Comparison of ENCODE assay signal across 10 mouse cellular contexts in the genomic region with DNA sequence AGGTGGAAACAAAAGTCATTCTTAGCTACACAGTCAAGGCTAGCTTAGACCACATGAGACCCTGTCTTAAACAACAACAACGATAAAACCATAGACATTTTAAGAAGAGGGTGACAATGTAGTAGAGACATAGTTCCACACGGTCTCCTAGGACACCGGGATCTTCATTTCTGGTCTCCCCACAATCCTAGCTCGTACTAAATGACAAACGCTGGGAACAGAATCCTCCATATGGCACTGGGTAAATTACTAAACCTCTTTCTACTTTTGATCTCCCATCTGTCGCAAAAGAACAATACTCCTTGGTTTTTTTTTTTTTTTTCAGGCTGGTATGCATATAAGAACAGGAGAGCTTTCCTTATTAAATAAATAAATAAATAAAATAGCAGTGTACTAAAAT. TPM values are rescaled to one million over a fixed set of nuclear protein-coding genes. Genes with fewer than 3 reads are reported as not detected.
A peak's percentile ranks its signal among the peaks of the same experiment; 100 is the strongest.
DNase-seq lines count a peak whose midpoint lies in the region; ATAC-seq lines count a peak whose summit lies in the region.
"Had no signal": no experiment of that assay in that cellular context is flagged by ENCODE, and none has a peak within 500 bp of the region (broad histone marks: within the 10 kb centered on the region; RNA-seq: fewer than 3 reads in every experiment).

No protein-coding gene starts in this region.

- no peaks in the 10 kb centered on the region for H3K27me3 ChIP-seq in limb, embryonic 13.5 days
- peaks cover 16% of the 10 kb centered on the region; the same call in 1 of the 2 replicates for H3K27me3 ChIP-seq in limb, embryonic 10.5 days (ENCODE audit: low read depth, poor library complexity, severe bottlenecking)
- no peaks in the 10 kb centered on the region for H3K27me3 ChIP-seq in forebrain, embryonic 11.5 days (ENCODE audit: control insufficient read depth, insufficient read depth, low read length)
- no peaks in the 10 kb centered on the region for H3K27me3 ChIP-seq in hindbrain, embryonic 15.5 days
- no peaks in the 10 kb centered on the region for H3K27me3 ChIP-seq in midbrain, embryonic 15.5 days (replicated peaks)
- H3K27me3 ChIP-seq: limb, embryonic 15.5 days had no signal

- H3K4me1 ChIP-seq in limb, embryonic 13.5 days, result peaks cover 16% of the 10 kb centered on the region
- H3K4me1 ChIP-seq in limb, embryonic 10.5 days, result peaks cover 26% of the 10 kb centered on the region
- H3K4me1 ChIP-seq in forebrain, embryonic 11.5 days (replicated peaks; ENCODE audit: control insufficient read depth, insufficient read depth, low read length), result peaks cover 8% of the 10 kb centered on the region; the same call in 1 of the 2 replicates
- H3K4me1 ChIP-seq in hindbrain, embryonic 15.5 days (replicated peaks), result peaks cover 25% of the 10 kb centered on the region
- H3K4me1 ChIP-seq in midbrain, embryonic 15.5 days, result peaks cover 25% of the 10 kb centered on the region

- H3K36me3 ChIP-seq in limb, embryonic 13.5 days, result peaks cover 14% of the 10 kb centered on the region; the same call in 1 of the 2 replicates
- peaks cover 36% of the 10 kb centered on the region for H3K36me3 ChIP-seq in limb, embryonic 10.5 days
- no peaks in the 10 kb centered on the region for H3K36me3 ChIP-seq in forebrain, embryonic 11.5 days (ENCODE audit: control insufficient read depth, insufficient read depth, low read length)
- H3K36me3 ChIP-seq in hindbrain, embryonic 15.5 days, result no peaks in the 10 kb centered on the region
- no peaks in the 10 kb centered on the region for H3K36me3 ChIP-seq in midbrain, embryonic 15.5 days (replicated peaks)
- H3K36me3 ChIP-seq: limb, embryonic 15.5 days had no signal

- H3K9me3 ChIP-seq in limb, embryonic 13.5 days, result no peaks in the 10 kb centered on the region
- H3K9me3 ChIP-seq in limb, embryonic 10.5 days (replicated peaks), result no peaks in the 10 kb centered on the region
- H3K9me3 ChIP-seq in forebrain, embryonic 11.5 days (ENCODE audit: control insufficient read depth, low read length), result no peaks in the 10 kb centered on the region
- no peaks in the 10 kb centered on the region for H3K9me3 ChIP-seq in hindbrain, embryonic 15.5 days
- H3K9me3 ChIP-seq in midbrain, embryonic 15.5 days, result no peaks in the 10 kb centered on the region
- H3K9me3 ChIP-seq: limb, embryonic 15.5 days had no signal

- 90% methylated on average over 6 of the region's 6 CpGs for WGBS in limb, embryonic 13.5 days
- WGBS in limb, embryonic 10.5 days, result 95% methylated on average over 6 of the region's 6 CpGs
- WGBS in forebrain, embryonic 11.5 days, result 88% methylated on average over 6 of the region's 6 CpGs
- 67% methylated on average over 6 of the region's 6 CpGs for WGBS in hindbrain, embryonic 15.5 days
- WGBS in midbrain, embryonic 15.5 days, result 58% methylated on average over 6 of the region's 6 CpGs

- H3K27ac ChIP-seq in limb, embryonic 13.5 days, result no peak overlapping the region
- H3K27ac ChIP-seq in limb, embryonic 10.5 days, result no peak overlapping the region
- H3K27ac ChIP-seq in forebrain, embryonic 11.5 days (ENCODE audit: low read depth, low read length), result no peak overlapping the region
- no peak overlapping the region for H3K27ac ChIP-seq in hindbrain, embryonic 15.5 days (replicated peaks)
- H3K27ac ChIP-seq in midbrain, embryonic 15.5 days, result no peak overlapping the region
- H3K27ac ChIP-seq: limb, embryonic 15.5 days had no signal

- peak overlapping the region; percentile 5; the same call in 1 of the 2 replicates for H3K4me2 ChIP-seq in limb, embryonic 13.5 days (replicated peaks)
- peak overlapping the region; percentile 22; the same call in 1 of the 2 replicates for H3K4me2 ChIP-seq in forebrain, embryonic 11.5 days (ENCODE audit: low read depth, low read length, severe bottlenecking)
- peak overlapping the region; percentile 74 for H3K4me2 ChIP-seq in hindbrain, embryonic 15.5 days
- H3K4me2 ChIP-seq in midbrain, embryonic 15.5 days, result 0 out of 2 replicates have a peak overlapping the region, but pooled peaks have one; percentile 86

- H3K9ac ChIP-seq in limb, embryonic 13.5 days, result 0 out of 2 replicates have a peak overlapping the region, but pooled peaks have one; percentile 1
- H3K9ac ChIP-seq in forebrain, embryonic 11.5 days (ENCODE audit: low read length), result no peak overlapping the region
- H3K9ac ChIP-seq in hindbrain, embryonic 15.5 days, result no peak overlapping the region
- H3K9ac ChIP-seq in midbrain, embryonic 15.5 days, result peak overlapping the region; percentile 4; the same call in 1 of the 2 replicates
- H3K9ac ChIP-seq: limb, embryonic 15.5 days had no signal

- DNase-seq in limb, embryonic 10.5 days (ENCODE audit: low spot score), result no peak
- DNase-seq in forebrain, embryonic 11.5 days (ENCODE audit: low spot score), result no peak
- no peak for DNase-seq in thymus, postnatal 0 days (ENCODE audit: low spot score)
- DNase-seq in spleen, postnatal 10 days (ENCODE audit: low spot score in 2 of 2), result no peak
- DNase-seq: gastrocnemius, postnatal 36 days; spleen, adult 18-20 months had no signal

- no peak for ATAC-seq in limb, embryonic 13.5 days (ENCODE audit: low FRiP score, low read depth)
- no peak for ATAC-seq in forebrain, embryonic 11.5 days (replicated peaks; ENCODE audit: low FRiP score)
- no peak for ATAC-seq in hindbrain, embryonic 15.5 days (ENCODE audit: low FRiP score, low read depth)
- ATAC-seq in midbrain, embryonic 15.5 days (replicated peaks), result no peak

- H3K4me3 ChIP-seq in limb, embryonic 13.5 days, result no peak overlapping the region
- H3K4me3 ChIP-seq in limb, embryonic 10.5 days, result no peak overlapping the region
- H3K4me3 ChIP-seq in forebrain, embryonic 11.5 days (ENCODE audit: low read depth, low read length), result no peak overlapping the region
- H3K4me3 ChIP-seq in hindbrain, embryonic 15.5 days, result no peak overlapping the region
- H3K4me3 ChIP-seq in midbrain, embryonic 15.5 days, result no peak overlapping the region

RNA-seq across cellular contexts. Expression of a gene that starts 2.0 kb away (rescaled TPM):
- 19.4 and 19.7 TPM in 2 replicates for polyA plus RNA-seq in limb, embryonic 13.5 days (2015; fragmentation: Nextera tagmentation; extraction: Ambion mirVana)
- polyA plus RNA-seq in limb, embryonic 10.5 days (2016; fragmentation: Nextera tagmentation; extraction: Ambion mirVana), result 18.6 and 22.9 TPM in 2 replicates
- 23.5 and 26.0 TPM in 2 replicates for polyA plus RNA-seq in forebrain, embryonic 11.5 days (2014; fragmentation: Nextera tagmentation; extraction: Ambion mirVana)
- polyA plus RNA-seq in hindbrain, embryonic 15.5 days (2015; fragmentation: Nextera tagmentation; extraction: Ambion mirVana), result 20.2 and 20.3 TPM in 2 replicates
- 17.0 and 18.3 TPM in 2 replicates for polyA plus RNA-seq in midbrain, embryonic 15.5 days (2015; fragmentation: Nextera tagmentation; extraction: Ambion mirVana)
- polyA plus RNA-seq in thymus, postnatal 0 days (2015; fragmentation: Nextera tagmentation; extraction: Ambion mirVana), result 109 and 142 TPM in 2 replicates

RNA-seq across cellular contexts. Expression of a gene that starts 37.0 kb away (rescaled TPM):
- 0.18 and 0.26 TPM in 2 replicates for polyA plus RNA-seq in limb, embryonic 13.5 days (2015; fragmentation: Nextera tagmentation; extraction: Ambion mirVana)
- polyA plus RNA-seq in limb, embryonic 10.5 days (2016; fragmentation: Nextera tagmentation; extraction: Ambion mirVana), result 0.23 and 0.48 TPM in 2 replicates
- 0.25 TPM in 1 of 2 replicates, not detected in the other for polyA plus RNA-seq in forebrain, embryonic 11.5 days (2014; fragmentation: Nextera tagmentation; extraction: Ambion mirVana)
- 0.09 and 0.12 TPM in 2 replicates for polyA plus RNA-seq in hindbrain, embryonic 15.5 days (2015; fragmentation: Nextera tagmentation; extraction: Ambion mirVana)
- 0.09 and 0.17 TPM in 2 replicates for polyA plus RNA-seq in midbrain, embryonic 15.5 days (2015; fragmentation: Nextera tagmentation; extraction: Ambion mirVana)
- polyA plus RNA-seq in thymus, postnatal 0 days (2015; fragmentation: Nextera tagmentation; extraction: Ambion mirVana), result 0.09 TPM in 1 of 2 replicates, not detected in the other

RNA-seq across cellular contexts. Expression of a gene that starts 41.4 kb away (rescaled TPM):
- 7.3 and 8.9 TPM in 2 replicates for polyA plus RNA-seq in limb, embryonic 13.5 days (2015; fragmentation: Nextera tagmentation; extraction: Ambion mirVana)
- polyA plus RNA-seq in limb, embryonic 10.5 days (2016; fragmentation: Nextera tagmentation; extraction: Ambion mirVana), result 8.0 and 9.7 TPM in 2 replicates
- polyA plus RNA-seq in forebrain, embryonic 11.5 days (2014; fragmentation: Nextera tagmentation; extraction: Ambion mirVana), result 9.3 and 10.7 TPM in 2 replicates
- polyA plus RNA-seq in hindbrain, embryonic 15.5 days (2015; fragmentation: Nextera tagmentation; extraction: Ambion mirVana), result 5.5 and 6.1 TPM in 2 replicates
- polyA plus RNA-seq in midbrain, embryonic 15.5 days (2015; fragmentation: Nextera tagmentation; extraction: Ambion mirVana), result 4.8 and 6.8 TPM in 2 replicates
- polyA plus RNA-seq in thymus, postnatal 0 days (2015; fragmentation: Nextera tagmentation; extraction: Ambion mirVana), result 30.0 and 32.9 TPM in 2 replicates

RNA-seq across cellular contexts. Expression of a gene that starts 53.6 kb away (rescaled TPM):
- 6.1 and 9.6 TPM in 2 replicates for polyA plus RNA-seq in limb, embryonic 13.5 days (2015; fragmentation: Nextera tagmentation; extraction: Ambion mirVana)
- 12.6 and 14.8 TPM in 2 replicates for polyA plus RNA-seq in limb, embryonic 10.5 days (2016; fragmentation: Nextera tagmentation; extraction: Ambion mirVana)
- 9.9 and 15.3 TPM in 2 replicates for polyA plus RNA-seq in forebrain, embryonic 11.5 days (2014; fragmentation: Nextera tagmentation; extraction: Ambion mirVana)
- polyA plus RNA-seq in hindbrain, embryonic 15.5 days (2015; fragmentation: Nextera tagmentation; extraction: Ambion mirVana), result 7.4 and 9.2 TPM in 2 replicates
- 11.3 and 11.8 TPM in 2 replicates for polyA plus RNA-seq in midbrain, embryonic 15.5 days (2015; fragmentation: Nextera tagmentation; extraction: Ambion mirVana)
- 16.7 and 20.8 TPM in 2 replicates for polyA plus RNA-seq in thymus, postnatal 0 days (2015; fragmentation: Nextera tagmentation; extraction: Ambion mirVana)

RNA-seq across cellular contexts. Expression of a gene that starts 53.6 kb away (rescaled TPM):
- polyA plus RNA-seq in limb, embryonic 13.5 days (2015; fragmentation: Nextera tagmentation; extraction: Ambion mirVana), result 34.0 and 34.3 TPM in 2 replicates
- polyA plus RNA-seq in limb, embryonic 10.5 days (2016; fragmentation: Nextera tagmentation; extraction: Ambion mirVana), result 25.9 and 32.2 TPM in 2 replicates
- polyA plus RNA-seq in forebrain, embryonic 11.5 days (2014; fragmentation: Nextera tagmentation; extraction: Ambion mirVana), result 29.8 and 38.0 TPM in 2 replicates
- 17.2 and 18.2 TPM in 2 replicates for polyA plus RNA-seq in hindbrain, embryonic 15.5 days (2015; fragmentation: Nextera tagmentation; extraction: Ambion mirVana)
- 18.8 and 19.1 TPM in 2 replicates for polyA plus RNA-seq in midbrain, embryonic 15.5 days (2015; fragmentation: Nextera tagmentation; extraction: Ambion mirVana)
- 201 and 205 TPM in 2 replicates for polyA plus RNA-seq in thymus, postnatal 0 days (2015; fragmentation: Nextera tagmentation; extraction: Ambion mirVana)

Comparison
In these comparisons a context has a peak if more than half of its experiments do, and no peak if none do; other contexts are left out.
1. H3K4me2 ChIP-seq: peak in every context shown above with its lines; median percentile 86 in midbrain, embryonic 15.5 days; 74 in hindbrain, embryonic 15.5 days; 22 in forebrain, embryonic 11.5 days; 5 in limb, embryonic 13.5 days.
2. H3K9ac ChIP-seq: peak in limb, embryonic 13.5 days (single experiment) and midbrain, embryonic 15.5 days (single experiment); none in forebrain, embryonic 11.5 days (single experiment) and hindbrain, embryonic 15.5 days (single experiment).